ENCODE assay signal across 15 mouse cellular contexts in the genomic region with DNA sequence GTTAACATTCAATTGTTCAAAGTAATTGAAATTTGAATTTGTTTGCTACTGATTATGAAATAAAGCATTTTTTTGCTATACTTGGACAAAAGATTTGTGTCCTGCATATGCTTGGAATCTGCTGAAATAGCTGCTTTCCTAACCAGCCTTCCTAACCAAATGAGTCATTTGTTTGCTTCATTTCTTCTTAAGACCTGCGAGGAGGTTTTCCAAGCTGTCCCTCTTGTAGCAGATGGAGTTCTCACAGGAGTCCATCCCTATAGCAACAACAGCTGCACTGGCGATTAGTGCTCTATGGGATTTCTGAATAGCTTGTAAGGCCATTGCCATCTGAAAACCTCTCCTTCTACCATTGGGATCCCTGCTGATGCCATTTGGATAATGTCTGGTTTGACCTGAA.
A peak's percentile ranks its signal among the peaks of the same experiment; 100 is the strongest.
DNase-seq lines count a peak whose midpoint lies in the region; ATAC-seq and TF ChIP-seq lines count a peak whose summit lies in the region.
"Had no signal": no experiment of that assay in that cellular context is flagged by ENCODE, and none has a peak within 500 bp of the region (broad histone marks: within the 10 kb centered on the region; RNA-seq: fewer than 3 reads in every experiment).

No protein-coding gene starts in this region.

- TF ChIP-seq CTCF in forebrain, postnatal 0 days (IDR thresholded peaks at IDR 0.05; ENCODE audit: low read depth), result no peak
- TF ChIP-seq CTCF in heart, adult 2 months (IDR thresholded peaks at IDR 0.05), result no peak

- no peaks in the 10 kb centered on the region for H3K27me3 ChIP-seq in forebrain, postnatal 0 days (ENCODE audit: insufficient read depth, low read length)
- no peaks in the 10 kb centered on the region for H3K27me3 ChIP-seq in forebrain, embryonic 10.5 days (ENCODE audit: poor library complexity, severe bottlenecking)
- H3K27me3 ChIP-seq in limb, embryonic 14.5 days (ENCODE audit: control insufficient read depth, insufficient read depth, low read length), result no peaks in the 10 kb centered on the region
- no peaks in the 10 kb centered on the region for H3K27me3 ChIP-seq in limb, embryonic 10.5 days (ENCODE audit: low read depth, poor library complexity, severe bottlenecking)
- H3K27me3 ChIP-seq in heart, adult 2 months (ENCODE audit: control insufficient read depth, insufficient read depth, low read length), result no peaks in the 10 kb centered on the region
- H3K27me3 ChIP-seq: megakaryocyte, embryonic 14.5 days had no signal

- no peaks in the 10 kb centered on the region for H3K36me3 ChIP-seq in forebrain, postnatal 0 days (ENCODE audit: insufficient read depth)
- no peaks in the 10 kb centered on the region for H3K36me3 ChIP-seq in forebrain, embryonic 10.5 days (replicated peaks)
- no peaks in the 10 kb centered on the region for H3K36me3 ChIP-seq in limb, embryonic 14.5 days (ENCODE audit: control insufficient read depth, insufficient read depth, low read length)
- H3K36me3 ChIP-seq in limb, embryonic 10.5 days, result no peaks in the 10 kb centered on the region
- H3K36me3 ChIP-seq in heart, adult 2 months (ENCODE audit: control insufficient read depth, insufficient read depth, low read length), result no peaks in the 10 kb centered on the region
- H3K36me3 ChIP-seq: G1E had no signal

- H3K9ac ChIP-seq in forebrain, postnatal 0 days, result no peak overlapping the region
- no peak overlapping the region for H3K9ac ChIP-seq in limb, embryonic 14.5 days (ENCODE audit: low read depth, low read length, severe bottlenecking)
- H3K9ac ChIP-seq in heart, adult 2 months (ENCODE audit: low read depth, low read length), result no peak overlapping the region
- H3K9ac ChIP-seq: liver, embryonic 14.5 days had no signal

- peak; percentile 4 for DNase-seq in forebrain, postnatal 0 days
- DNase-seq in forebrain, embryonic 10.5 days (ENCODE audit: extremely low spot score, low spot score), result no peak
- peak; percentile 21 for DNase-seq in limb, embryonic 14.5 days (ENCODE audit: low spot score)
- DNase-seq in limb, embryonic 10.5 days (ENCODE audit: low spot score), result no peak
- peak; percentile 17 for DNase-seq in cerebellum, adult 8-10 months
- DNase-seq in retina, embryonic 14.5 days (ENCODE audit: low spot score), result peak; percentile 54
- no peak for DNase-seq in gastrocnemius, adult 18-20 months (ENCODE audit: low spot score)
- DNase-seq in heart, adult 2 months, result no peak
- DNase-seq: B cell, adult 2 months; heart, postnatal 36 days; kidney, adult 11 months had no signal

- no peaks in the 10 kb centered on the region for H3K4me1 ChIP-seq in forebrain, postnatal 0 days (ENCODE audit: insufficient read depth)
- 0 out of 2 replicates have a peak, but pooled peaks cover 3% of the 10 kb centered on the region for H3K4me1 ChIP-seq in forebrain, embryonic 10.5 days
- peaks cover 7% of the 10 kb centered on the region; the same call in 1 of the 2 replicates for H3K4me1 ChIP-seq in limb, embryonic 14.5 days (ENCODE audit: control insufficient read depth, insufficient read depth, low read length)
- H3K4me1 ChIP-seq in limb, embryonic 10.5 days, result 0 out of 2 replicates have a peak, but pooled peaks cover 2% of the 10 kb centered on the region
- H3K4me1 ChIP-seq in heart, adult 2 months (ENCODE audit: control insufficient read depth, insufficient read depth, low read length), result no peaks in the 10 kb centered on the region
- H3K4me1 ChIP-seq: megakaryocyte, embryonic 14.5 days had no signal

- H3K4me2 ChIP-seq in forebrain, postnatal 0 days (ENCODE audit: low read depth), result no peak overlapping the region
- H3K4me2 ChIP-seq in limb, embryonic 14.5 days (replicated peaks; ENCODE audit: low read depth, low read length, severe bottlenecking), result no peak overlapping the region

- H3K4me3 ChIP-seq in forebrain, postnatal 0 days (ENCODE audit: low read depth, low read length), result no peak overlapping the region
- no peak overlapping the region for H3K4me3 ChIP-seq in forebrain, embryonic 10.5 days
- H3K4me3 ChIP-seq in limb, embryonic 14.5 days (replicated peaks; ENCODE audit: low read length), result no peak overlapping the region
- H3K4me3 ChIP-seq in limb, embryonic 10.5 days, result no peak overlapping the region
- H3K4me3 ChIP-seq in heart, adult 2 months, result no peak overlapping the region
- H3K4me3 ChIP-seq: megakaryocyte, embryonic 14.5 days; myocyte had no signal

- TF ChIP-seq EP300 in heart, adult 2 months (IDR thresholded peaks at IDR 0.05; ENCODE audit: insufficient read depth, low read depth, low read length), result no peak

- ATAC-seq in forebrain, postnatal 0 days, result no peak
- no peak for ATAC-seq in limb, embryonic 14.5 days (ENCODE audit: low FRiP score, low read depth)

- H3K79me2 ChIP-seq in heart, adult 2 months (replicated peaks; ENCODE audit: control insufficient read depth, insufficient read depth, low read length), result no peaks in the 10 kb centered on the region

- no peaks in the 10 kb centered on the region for H3K9me3 ChIP-seq in forebrain, postnatal 0 days (ENCODE audit: low read length)
- H3K9me3 ChIP-seq in forebrain, embryonic 10.5 days, result no peaks in the 10 kb centered on the region
- H3K9me3 ChIP-seq in limb, embryonic 14.5 days (ENCODE audit: control insufficient read depth, low read length), result no peaks in the 10 kb centered on the region
- no peaks in the 10 kb centered on the region for H3K9me3 ChIP-seq in limb, embryonic 10.5 days (replicated peaks)
- H3K9me3 ChIP-seq: megakaryocyte, embryonic 14.5 days had no signal

- intact Hi-C loops in heart, adult 2 months (cut with DNase I), result no loop called here

- TF ChIP-seq POLR2A in limb, embryonic 14.5 days (IDR thresholded peaks at IDR 0.05; ENCODE audit: borderline replicate concordance, extremely low read depth, insufficient read depth, insufficient read length), result no peak
- no peak for TF ChIP-seq POLR2A in heart, adult 2 months (IDR thresholded peaks at IDR 0.05; ENCODE audit: insufficient read depth, low read depth, low read length)

- 14% methylated on average over 2 of the region's 2 CpGs for WGBS in forebrain, postnatal 0 days
- 65% methylated on average over 2 of the region's 2 CpGs for WGBS in forebrain, embryonic 10.5 days
- 57% methylated on average over 2 of the region's 2 CpGs for WGBS in limb, embryonic 14.5 days
- 79% methylated on average over 2 of the region's 2 CpGs for WGBS in limb, embryonic 10.5 days
- 73% methylated on average over 2 of the region's 2 CpGs for WGBS in heart, adult 2 months

- H3K27ac ChIP-seq in forebrain, postnatal 0 days (ENCODE audit: low read depth, low read length), result no peak overlapping the region
- H3K27ac ChIP-seq in forebrain, embryonic 10.5 days, result no peak overlapping the region
- H3K27ac ChIP-seq in limb, embryonic 14.5 days (replicated peaks; ENCODE audit: low read depth, low read length), result no peak overlapping the region
- H3K27ac ChIP-seq in limb, embryonic 10.5 days, result no peak overlapping the region
- no peak overlapping the region for H3K27ac ChIP-seq in heart, adult 2 months
- H3K27ac ChIP-seq: liver, embryonic 14.5 days had no signal

Comparison
In these comparisons a context has a peak if more than half of its experiments do, and no peak if none do; other contexts are left out.
1. DNase-seq: peak in forebrain, postnatal 0 days (single experiment), limb, embryonic 14.5 days (single experiment), cerebellum, adult 8-10 months (single experiment) and retina, embryonic 14.5 days (single experiment); none in forebrain, embryonic 10.5 days (single experiment), limb, embryonic 10.5 days (single experiment), gastrocnemius, adult 18-20 months (single experiment) and heart, adult 2 months (0 of 2).